Mouse (Mus musculus) heart, postnatal 36 days (tissue): ENCODE results near the gene Taf11. TPM values are rescaled to one million over a fixed set of nuclear protein-coding genes. Genes with fewer than 3 reads are reported as not detected.
A peak's percentile ranks its signal among the peaks of the same experiment; 100 is the strongest.

Experiments used
- DNase-seq, 2 experiments: peaks; one replicate each; pipeline ENCODE4 v3.0.0; 2021 to 2022
- intact Hi-C: fragments of 180-260 bp; cut with DNase I; formaldehyde crosslinking; loops from one replicate; pipeline ENCODE4 v1.15.1; 2025
- total RNA-seq, 2 experiments: library from RNA; stranded (reverse); gene quantifications; 2 replicates each; pipeline ENCODE4 v1.2.3; 2021

The Taf11 gene
- total RNA-seq, 2 experiments from 2014 or later: 22.6 to 23.7 TPM

GRCm38 (mm10) chr17:27925054-27925453 lies 15.4 kb upstream of the Taf11 start:
- no peak for DNase-seq
- intact Hi-C loops: no loop called here

- no peak for DNase-seq
- intact Hi-C loops: no loop called here
These were observed 12.6 kb upstream of the Taf11 start for GRCm38 (mm10) chr17:27922174-27922712.

- DNase-seq: no peak
These were observed 11.0 kb upstream of the Taf11 start for GRCm38 (mm10) chr17:27920676-27921075.

GRCm38 (mm10) chr17:27916366-27916765 lies 6.7 kb upstream of the Taf11 start:
- intact Hi-C loops: no loop called here

More at GRCm38 (mm10) chr17:27920676-27921075, 11.0 kb upstream of the Taf11 start:
- intact Hi-C loops: no loop called here

GRCm38 (mm10) chr17:27914742-27915141 lies 5.1 kb upstream of the Taf11 start:
- intact Hi-C loops: loop anchor here (5.0 kb wide), 1 partner anchor 33 kb away; no protein-coding TSS in a partner anchor
- DNase-seq: no peak

More at GRCm38 (mm10) chr17:27916366-27916765, 6.7 kb upstream of the Taf11 start:
- DNase-seq: no peak

GRCm38 (mm10) chr17:27911371-27911770 lies 1.7 kb upstream of the Taf11 start:
- intact Hi-C loops: loop anchor here (5.0 kb wide), 1 partner anchor 36 kb away; no protein-coding TSS in a partner anchor
- DNase-seq: no peak

- DNase-seq: peak; percentile 88 to 92
- intact Hi-C loops: loop anchor here (2.0 to 5.0 kb wide), 5 partner anchors 62 to 253 kb away; no protein-coding TSS in a partner anchor
These were observed 589 bp downstream of the Taf11 start, which contains the start of gene Anks1 for GRCm38 (mm10) chr17:27908888-27909621. TSS of gene Anks1 (plus strand) at chr17:27909306.

- DNase-seq: peak in 1 of 2 experiments; percentile 50
These were observed 1.3 kb downstream of the Taf11 start for GRCm38 (mm10) chr17:27908206-27908887.

GRCm38 (mm10) chr17:27907512-27908205 lies 2.0 kb downstream of the Taf11 start:
- intact Hi-C loops: loop anchor here (2.0 to 5.0 kb wide), 6 partner anchors 63 to 255 kb away; no protein-coding TSS in a partner anchor
- peak; percentile 94 to 97 for DNase-seq

More at GRCm38 (mm10) chr17:27908206-27908887, 1.3 kb downstream of the Taf11 start:
- intact Hi-C loops: loop anchor here (2.0 to 5.0 kb wide), 5 partner anchors 62 to 254 kb away; no protein-coding TSS in a partner anchor

GRCm38 (mm10) chr17:27886499-27887210 lies 23.0 kb downstream of the Taf11 start:
- intact Hi-C loops: no loop called here

GRCm38 (mm10) chr17:27883994-27884393 lies 25.6 kb downstream of the Taf11 start:
- intact Hi-C loops: no loop called here
- no peak for DNase-seq

More at GRCm38 (mm10) chr17:27886499-27887210, 23.0 kb downstream of the Taf11 start:
- peak; percentile 29 to 38 for DNase-seq

GRCm38 (mm10) chr17:27883129-27883528 lies 26.5 kb downstream of the Taf11 start:
- no peak for DNase-seq
- intact Hi-C loops: no loop called here

- intact Hi-C loops: no loop called here
- DNase-seq: peak in 1 of 2 experiments; percentile 8
These were observed 28.1 kb downstream of the Taf11 start for GRCm38 (mm10) chr17:27881518-27881917.

- intact Hi-C loops: no loop called here
These were observed 35.1 kb downstream of the Taf11 start for GRCm38 (mm10) chr17:27874510-27874909.

GRCm38 (mm10) chr17:27873583-27873982 lies 36.1 kb downstream of the Taf11 start:
- DNase-seq: no peak
- intact Hi-C loops: no loop called here

More at GRCm38 (mm10) chr17:27874510-27874909, 35.1 kb downstream of the Taf11 start:
- DNase-seq: no peak

- intact Hi-C loops: no loop called here
These were observed 37.8 kb downstream of the Taf11 start for GRCm38 (mm10) chr17:27871851-27872250.

GRCm38 (mm10) chr17:27866737-27867136 lies 42.9 kb downstream of the Taf11 start:
- DNase-seq: no peak
- intact Hi-C loops: no loop called here

More at GRCm38 (mm10) chr17:27871851-27872250, 37.8 kb downstream of the Taf11 start:
- no peak for DNase-seq

- intact Hi-C loops: no loop called here
- DNase-seq: no peak
These were observed 44.2 kb downstream of the Taf11 start for GRCm38 (mm10) chr17:27865461-27865860.

- no peak for DNase-seq
These were observed 50.5 kb downstream of the Taf11 start for GRCm38 (mm10) chr17:27859131-27859530.

More at GRCm38 (mm10) chr17:27859131-27859530, 50.5 kb downstream of the Taf11 start:
- intact Hi-C loops: no loop called here
